Mouse (Mus musculus) ES-Bruce4 (cell line): ENCODE measurements around the gene Galnt5.

Experiments used
- EP300 ChIP-seq: IDR thresholded peaks from 2 replicates; pipeline ENCODE4 v1.6.1; 2011; ENCODE audit warnings: low read depth, low read length; ENCODE audit not compliant: insufficient read depth
- POLR2A ChIP-seq: IDR thresholded peaks from one replicate; pipeline ENCODE4 v1.8.1; 2011; ENCODE audit warnings: low read length; ENCODE audit not compliant: insufficient read depth

GRCm38 (mm10) chr2:58029404-58029803 is 31.7 kb downstream of the Galnt5 start:
- TF ChIP-seq POLR2A (no peak), EP300 (no peak)
